Mouse (Mus musculus): ENCODE measurements around the gene Nkx2-5.

Gene Nkx2-5

GRCm38 (mm10) chr17:26838191-26838910 is 6.5 kb downstream of the Nkx2-5 start:
- in situ Hi-C loops (cut with MboI; ENCODE audit: low sequenced_read_pairs) = no loop called here

- in situ Hi-C loops (cut with MboI; ENCODE audit: low sequenced_read_pairs) = no loop called here
Measured at GRCm38 (mm10) chr17:26837546-26837985, 7.2 kb downstream of the Nkx2-5 start.

- in situ Hi-C loops (cut with MboI; ENCODE audit: low sequenced_read_pairs) = no loop called here
Measured at GRCm38 (mm10) chr17:26836786-26837545, 7.8 kb downstream of the Nkx2-5 start.

GRCm38 (mm10) chr17:26836377-26836776 is 8.4 kb downstream of the Nkx2-5 start:
- in situ Hi-C loops (cut with MboI; ENCODE audit: low sequenced_read_pairs) = no loop called here

GRCm38 (mm10) chr17:26835956-26836355 is 8.9 kb downstream of the Nkx2-5 start:
- in situ Hi-C loops (cut with MboI; ENCODE audit: low sequenced_read_pairs) = no loop called here

- in situ Hi-C loops (cut with MboI; ENCODE audit: low sequenced_read_pairs) = no loop called here
Measured at GRCm38 (mm10) chr17:26834966-26835755, 9.6 kb downstream of the Nkx2-5 start.

- in situ Hi-C loops (cut with MboI; ENCODE audit: low sequenced_read_pairs) = no loop called here
Measured at GRCm38 (mm10) chr17:26834302-26834965, 10.4 kb downstream of the Nkx2-5 start.

- in situ Hi-C loops (cut with MboI; ENCODE audit: low sequenced_read_pairs) = no loop called here
Measured at GRCm38 (mm10) chr17:26833806-26834205, 11.0 kb downstream of the Nkx2-5 start.

GRCm38 (mm10) chr17:26826131-26826530 is 18.7 kb downstream of the Nkx2-5 start:
- in situ Hi-C loops (cut with MboI; ENCODE audit: low sequenced_read_pairs) = no loop called here

GRCm38 (mm10) chr17:26817776-26818175 is 27.0 kb downstream of the Nkx2-5 start:
- in situ Hi-C loops (cut with MboI; ENCODE audit: low sequenced_read_pairs) = no loop called here

- in situ Hi-C loops (cut with MboI; ENCODE audit: low sequenced_read_pairs) = no loop called here
Measured at GRCm38 (mm10) chr17:26816810-26817209, 28.0 kb downstream of the Nkx2-5 start.

GRCm38 (mm10) chr17:26813497-26813896 is 31.3 kb downstream of the Nkx2-5 start:
- in situ Hi-C loops (cut with MboI; ENCODE audit: low sequenced_read_pairs) = no loop called here

GRCm38 (mm10) chr17:26812607-26813006 is 32.2 kb downstream of the Nkx2-5 start:
- in situ Hi-C loops (cut with MboI; ENCODE audit: low sequenced_read_pairs) = no loop called here

- in situ Hi-C loops (cut with MboI; ENCODE audit: low sequenced_read_pairs) = no loop called here
Measured at GRCm38 (mm10) chr17:26802886-26803285, 41.9 kb downstream of the Nkx2-5 start.

GRCm38 (mm10) chr17:26797379-26798128 is 47.3 kb downstream of the Nkx2-5 start:
- in situ Hi-C loops (cut with MboI; ENCODE audit: low sequenced_read_pairs) = loop anchor here (10.0 kb wide), 1 partner anchor 87 kb away; no protein-coding TSS in a partner anchor

GRCm38 (mm10) chr17:26795386-26795785 is 49.4 kb downstream of the Nkx2-5 start:
- in situ Hi-C loops (cut with MboI; ENCODE audit: low sequenced_read_pairs) = loop anchor here (10.0 kb wide), 1 partner anchor 89 kb away; no protein-coding TSS in a partner anchor

- in situ Hi-C loops (cut with MboI; ENCODE audit: low sequenced_read_pairs) = loop anchor here (10.0 kb wide), 1 partner anchor 90 kb away; no protein-coding TSS in a partner anchor
Measured at GRCm38 (mm10) chr17:26794744-26795143, 50.1 kb downstream of the Nkx2-5 start.

GRCm38 (mm10) chr17:26793068-26793765 is 51.6 kb downstream of the Nkx2-5 start:
- in situ Hi-C loops (cut with MboI; ENCODE audit: low sequenced_read_pairs) = loop anchor here (10.0 kb wide), 1 partner anchor 92 kb away; no protein-coding TSS in a partner anchor

GRCm38 (mm10) chr17:26792096-26792495 is 52.7 kb downstream of the Nkx2-5 start:
- in situ Hi-C loops (cut with MboI; ENCODE audit: low sequenced_read_pairs) = loop anchor here (10.0 kb wide), 1 partner anchor 93 kb away; no protein-coding TSS in a partner anchor
